Comparison of ENCODE assay signal across 20 mouse cellular contexts in genomic region chr2:158169351-158169750, GRCm38 (mm10). TPM values are rescaled to one million over a fixed set of nuclear protein-coding genes. Genes with fewer than 3 reads are reported as not detected.
DNase-seq lines count a peak whose midpoint lies in the region; ATAC-seq and TF ChIP-seq lines count a peak whose summit lies in the region.
"Had no signal": no experiment of that assay in that cellular context is flagged by ENCODE, and none has a peak within 500 bp of the region (broad histone marks: within the 10 kb centered on the region; RNA-seq: fewer than 3 reads in every experiment).

No protein-coding gene starts in this region.

- H3K36me3 ChIP-seq in heart, embryonic 12.5 days, result no peaks in the 10 kb centered on the region
- H3K36me3 ChIP-seq in lung, embryonic 14.5 days (ENCODE audit: insufficient read depth), result no peaks in the 10 kb centered on the region
- H3K36me3 ChIP-seq in heart, postnatal 0 days (replicated peaks; ENCODE audit: control insufficient read depth, insufficient read depth, low read length), result no peaks in the 10 kb centered on the region
- H3K36me3 ChIP-seq: embryonic facial prominence, embryonic 13.5 days; forebrain, embryonic 15.5 days had no signal

- 0 out of 2 replicates have a peak, but pooled peaks cover 3% of the 10 kb centered on the region for H3K9me3 ChIP-seq in heart, embryonic 12.5 days (replicated peaks)
- no peaks in the 10 kb centered on the region for H3K9me3 ChIP-seq in lung, embryonic 14.5 days (ENCODE audit: low read depth, low read length)
- H3K9me3 ChIP-seq in heart, postnatal 0 days (replicated peaks; ENCODE audit: control insufficient read depth, low read length), result no peaks in the 10 kb centered on the region
- H3K9me3 ChIP-seq: embryonic facial prominence, embryonic 13.5 days; forebrain, embryonic 15.5 days had no signal

- no peak overlapping the region for H3K9ac ChIP-seq in heart, embryonic 12.5 days
- H3K9ac ChIP-seq in lung, embryonic 14.5 days, result no peak overlapping the region
- H3K9ac ChIP-seq in heart, postnatal 0 days (replicated peaks; ENCODE audit: low read depth, low read length), result no peak overlapping the region
- H3K9ac ChIP-seq: embryonic facial prominence, embryonic 13.5 days; forebrain, embryonic 15.5 days; hindbrain, embryonic 14.5 days had no signal

- no peaks in the 10 kb centered on the region for H3K27me3 ChIP-seq in heart, embryonic 12.5 days (replicated peaks)
- H3K27me3 ChIP-seq in lung, embryonic 14.5 days (ENCODE audit: insufficient read depth, low read length), result no peaks in the 10 kb centered on the region
- H3K27me3 ChIP-seq in heart, postnatal 0 days (ENCODE audit: control insufficient read depth, insufficient read depth, low read length), result no peaks in the 10 kb centered on the region
- H3K27me3 ChIP-seq: embryonic facial prominence, embryonic 13.5 days; forebrain, embryonic 15.5 days had no signal

- 58% methylated on average over 6 of the region's 6 CpGs for WGBS in heart, embryonic 12.5 days
- WGBS in lung, embryonic 14.5 days, result 50% methylated on average over 6 of the region's 6 CpGs
- WGBS in heart, postnatal 0 days, result 46% methylated on average over 6 of the region's 6 CpGs

- TF ChIP-seq EP300 in heart, postnatal 0 days (IDR thresholded peaks at IDR 0.05; ENCODE audit: low read depth), result no peak

- H3K4me1 ChIP-seq in heart, embryonic 12.5 days (replicated peaks), result peaks cover 36% of the 10 kb centered on the region
- H3K4me1 ChIP-seq in lung, embryonic 14.5 days (ENCODE audit: insufficient read depth), result peaks cover 6% of the 10 kb centered on the region
- peaks cover 29% of the 10 kb centered on the region for H3K4me1 ChIP-seq in heart, postnatal 0 days (ENCODE audit: control insufficient read depth, insufficient read depth)
- H3K4me1 ChIP-seq: forebrain, embryonic 15.5 days had no signal

- no peak for DNase-seq in heart, adult 18-20 months
- DNase-seq in lung, embryonic 14.5 days, result peak; percentile 39
- DNase-seq in lung, postnatal 10 days, result no peak
- DNase-seq in Muller cell, postnatal 12 days (ENCODE audit: inconsistent ontology term), result peak; percentile 49
- DNase-seq in heart, postnatal 0 days (ENCODE audit: low spot score), result no peak
- DNase-seq in layer of hippocampus, adult 9-10 months (ENCODE audit: low spot score), result no peak
- DNase-seq: adrenal gland, adult 8-10 months; cerebellum, adult 9-10 months; kidney, adult 8-10 months; kidney, postnatal 36 days; layer of hippocampus, adult 9-11 months; right cerebral cortex, postnatal 14 days; spleen, adult 18-20 months had no signal

- no peak overlapping the region for H3K4me3 ChIP-seq in heart, embryonic 12.5 days
- no peak overlapping the region for H3K4me3 ChIP-seq in lung, embryonic 14.5 days (ENCODE audit: low read depth, low read length)
- H3K4me3 ChIP-seq in heart, postnatal 0 days (ENCODE audit: low read depth, low read length), result no peak overlapping the region
- H3K4me3 ChIP-seq: embryonic facial prominence, embryonic 13.5 days; forebrain, embryonic 15.5 days; left cerebral cortex, adult 2 months had no signal

- H3K4me2 ChIP-seq in heart, embryonic 12.5 days, result no peak overlapping the region
- H3K4me2 ChIP-seq in lung, embryonic 14.5 days, result no peak overlapping the region
- H3K4me2 ChIP-seq in heart, postnatal 0 days (ENCODE audit: low read depth, low read length), result no peak overlapping the region
- H3K4me2 ChIP-seq: embryonic facial prominence, embryonic 13.5 days; forebrain, embryonic 15.5 days; hindbrain, embryonic 14.5 days had no signal

- peak overlapping the region; percentile 63 for H3K27ac ChIP-seq in heart, embryonic 12.5 days (ENCODE audit: poor library complexity, severe bottlenecking)
- no peak overlapping the region for H3K27ac ChIP-seq in lung, embryonic 14.5 days (ENCODE audit: low read depth)
- peak overlapping the region; percentile 39 for H3K27ac ChIP-seq in heart, postnatal 0 days (ENCODE audit: low read depth)
- H3K27ac ChIP-seq: embryonic facial prominence, embryonic 13.5 days; forebrain, embryonic 15.5 days; hindbrain, embryonic 14.5 days; left cerebral cortex, adult 2 months had no signal

- no peak for ATAC-seq in heart, embryonic 12.5 days (ENCODE audit: insufficient number of reproducible peaks, low FRiP score)
- 0 out of 2 replicates have a peak, but pooled peaks have one; percentile 21 for ATAC-seq in lung, embryonic 14.5 days (ENCODE audit: insufficient read depth)
- ATAC-seq in heart, postnatal 0 days (ENCODE audit: insufficient read depth, low read depth), result no peak
- ATAC-seq: forebrain, embryonic 15.5 days; midbrain, embryonic 16.5 days had no signal

- no peak for TF ChIP-seq CTCF in lung, embryonic 14.5 days (IDR thresholded peaks at IDR 0.05; ENCODE audit: low read depth)
- TF ChIP-seq CTCF in heart, postnatal 0 days (IDR thresholded peaks at IDR 0.05; ENCODE audit: low read depth), result no peak

RNA-seq across cellular contexts. Expression of gene Tgm2, which starts 23.1 kb away (rescaled TPM):
- polyA plus RNA-seq in heart, embryonic 12.5 days (2016; fragmentation: Nextera tagmentation; extraction: Ambion mirVana), result 227 and 231 TPM in 2 replicates
- total RNA-seq in heart, adult 18-20 months (2021), result 100 to 1,000 TPM; 247 to 266 TPM
- 40.8 and 41.7 TPM in 2 replicates for polyA plus RNA-seq in lung, embryonic 14.5 days (2014; fragmentation: Nextera tagmentation; extraction: Ambion mirVana)
- 445 and 622 TPM in 2 replicates for total RNA-seq in heart, postnatal 0 days (2014; rRNA removed; ENCODE audit: low replicate concordance)
- 136 and 155 TPM in 2 replicates for polyA plus RNA-seq in heart, postnatal 0 days (2015; fragmentation: Nextera tagmentation; extraction: Ambion mirVana)

RNA-seq across cellular contexts. Expression of gene D630003M21Rik, which starts 59.7 kb away (rescaled TPM):
- polyA plus RNA-seq in heart, embryonic 12.5 days (2016; fragmentation: Nextera tagmentation; extraction: Ambion mirVana), result 1.1 and 1.5 TPM in 2 replicates
- total RNA-seq in heart, adult 18-20 months (2021), result 1 to 10 TPM; 5.1 to 5.4 TPM
- polyA plus RNA-seq in lung, embryonic 14.5 days (2014; fragmentation: Nextera tagmentation; extraction: Ambion mirVana), result 6.4 and 9.1 TPM in 2 replicates
- total RNA-seq in heart, postnatal 0 days (2014; rRNA removed; ENCODE audit: low replicate concordance), result 2.0 and 2.4 TPM in 2 replicates
- polyA plus RNA-seq in heart, postnatal 0 days (2015; fragmentation: Nextera tagmentation; extraction: Ambion mirVana), result 2.1 and 2.5 TPM in 2 replicates
- total RNA-seq: neutrophil, adult 5-6 weeks had no signal

Comparison
In these comparisons a context has a peak if more than half of its experiments do, and no peak if none do; other contexts are left out.
1. DNase-seq: peak in lung, embryonic 14.5 days (single experiment) and Muller cell, postnatal 12 days (single experiment); none in heart, adult 18-20 months (0 of 2), lung, postnatal 10 days (single experiment), heart, postnatal 0 days (single experiment) and layer of hippocampus, adult 9-10 months (single experiment).